Mouse (Mus musculus): Measurements from ENCODE around the gene Usp2. TPM values are rescaled to one million over a fixed set of nuclear protein-coding genes. Genes with fewer than 3 reads are reported as not detected.

Usp2 gene
- total and polyA plus RNA-seq, 3 experiments = 3.6 to 13.9 TPM; not detected in 1

- TF ChIP-seq CTCF (IDR thresholded peaks at IDR 0.05 in 2 of 3, conservative IDR thresholded peaks at IDR 0.05 in 1 of 3; ENCODE audit: control insufficient read depth in 1 of 3, insufficient read depth in 1 of 3, low read depth in 2 of 3, low read length in 3 of 3, poor library complexity in 1 of 3, severe bottlenecking in 1 of 3) (no peak), POLR2AphosphoS2 (IDR thresholded peaks at IDR 0.05; ENCODE audit: low read length) (no peak)
Measured at GRCm38 (mm10) chr9:44070113-44070843, 3.5 kb downstream of the Usp2 start (continued).

- DNase-seq (ENCODE audit: low read depth, low spot score) = no peak
- Histone ChIP-seq H3K4me3 (ENCODE audit: control insufficient read depth in 1 of 2, insufficient read depth in 1 of 2, low read depth in 2 of 2, low read length in 2 of 2) (no peak overlapping the region), H3K27ac (ENCODE audit: control insufficient read depth, low read depth, low read length) (no peak overlapping the region), H3K9me3 (replicated peaks; ENCODE audit: insufficient read depth, low read length) (no peaks in the 10 kb centered on the region), H3K36me3 (ENCODE audit: control insufficient read depth in 1 of 2, insufficient read depth in 2 of 2, low read length in 2 of 2) (peaks cover 0 to 3% of the 10 kb centered on the region in 2 experiments; a peak in 1 of 4 replicates), H3K79me2 (ENCODE audit: control insufficient read depth, insufficient read depth, low read length, poor library complexity) (no peaks in the 10 kb centered on the region; the same call in 1 of the 2 replicates), H3K9ac (ENCODE audit: control insufficient read depth, low read depth, low read length, poor library complexity, severe bottlenecking) (no peak overlapping the region), H3K27me3 (ENCODE audit: control insufficient read depth in 1 of 2, insufficient read depth in 2 of 2, low read length in 2 of 2) (no peaks in the 10 kb centered on the region), H3K4me1 (ENCODE audit: control insufficient read depth in 1 of 2, insufficient read depth in 2 of 2, low read length in 2 of 2) (peaks cover 0 to 10% of the 10 kb centered on the region in 2 experiments; a peak in 1 of 4 replicates)
- TF ChIP-seq MAX (IDR thresholded peaks at IDR 0.05; ENCODE audit: low read length) = no peak
- no peak for TF ChIP-seq MEF2A (IDR thresholded peaks at IDR 0.05; ENCODE audit: extremely low read depth, insufficient replicate concordance, low read depth, low read length, poor library complexity, severe bottlenecking)
Measured at GRCm38 (mm10) chr9:44070844-44071231, 4.0 kb downstream of the Usp2 start.

GRCm38 (mm10) chr9:44071914-44072598, 5.2 kb downstream of the Usp2 start:
- Histone ChIP-seq H3K36me3 (ENCODE audit: control insufficient read depth in 1 of 2, insufficient read depth in 2 of 2, low read length in 2 of 2) (peaks cover 0 to 3% of the 10 kb centered on the region in 2 experiments; a peak in 1 of 4 replicates), H3K9ac (ENCODE audit: control insufficient read depth, low read depth, low read length, poor library complexity, severe bottlenecking) (no peak overlapping the region), H3K9me3 (replicated peaks; ENCODE audit: insufficient read depth, low read length) (no peaks in the 10 kb centered on the region), H3K27ac (ENCODE audit: control insufficient read depth, low read depth, low read length) (no peak overlapping the region), H3K27me3 (ENCODE audit: control insufficient read depth in 1 of 2, insufficient read depth in 2 of 2, low read length in 2 of 2) (no peaks in the 10 kb centered on the region), H3K4me1 (ENCODE audit: control insufficient read depth in 1 of 2, insufficient read depth in 2 of 2, low read length in 2 of 2) (peaks cover 0 to 10% of the 10 kb centered on the region in 2 experiments; a peak in 1 of 4 replicates), H3K4me3 (ENCODE audit: control insufficient read depth in 1 of 2, insufficient read depth in 1 of 2, low read depth in 2 of 2, low read length in 2 of 2) (no peak overlapping the region), H3K79me2 (ENCODE audit: control insufficient read depth, insufficient read depth, low read length, poor library complexity) (no peaks in the 10 kb centered on the region; the same call in 1 of the 2 replicates)
- TF ChIP-seq MXI1 (IDR thresholded peaks at IDR 0.05; ENCODE audit: low read depth, low read length) = no peak
- no peak for DNase-seq (ENCODE audit: low read depth, low spot score)

DNA sequence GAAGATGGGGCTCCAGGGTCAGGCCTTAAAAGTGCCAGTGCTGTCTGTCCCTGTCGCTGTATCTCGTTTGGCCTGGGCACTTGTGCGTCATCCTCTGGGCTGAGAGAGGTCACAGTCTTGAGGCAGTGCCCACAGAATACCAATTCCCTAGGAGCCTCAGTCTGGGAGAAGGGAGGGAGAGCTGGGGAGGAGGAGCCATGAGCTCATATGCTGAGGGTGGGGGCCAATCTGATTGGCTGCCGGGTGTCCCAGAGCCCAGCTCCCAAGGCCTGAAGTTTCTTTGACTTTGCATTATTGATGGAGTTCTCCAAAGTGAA, 5.7 kb downstream of the Usp2 start:
- TF ChIP-seq POLR2AphosphoS5 (IDR thresholded peaks at IDR 0.05; ENCODE audit: borderline replicate concordance, low read depth, low read length) (no peak), RAD21 (IDR thresholded peaks at IDR 0.05; ENCODE audit: low read depth, low read length) (no peak), MYC (IDR thresholded peaks at IDR 0.05; ENCODE audit: low read depth, low read length) (no peak), USF2 (IDR thresholded peaks at IDR 0.05; ENCODE audit: borderline replicate concordance in 1 of 2, insufficient read depth in 1 of 2, low read depth in 1 of 2, low read length in 2 of 2) (no peak), SIN3A (IDR thresholded peaks at IDR 0.05; ENCODE audit: low read length) (no peak), ZKSCAN1 (IDR thresholded peaks at IDR 0.05; ENCODE audit: low read depth, low read length) (no peak), SMC3 (IDR thresholded peaks at IDR 0.05; ENCODE audit: low read depth, low read length) (no peak), MAZ (IDR thresholded peaks at IDR 0.05; ENCODE audit: low read depth, low read length) (no peak), CHD2 (IDR thresholded peaks at IDR 0.05; ENCODE audit: low read length) (no peak), MAFK (IDR thresholded peaks at IDR 0.05; ENCODE audit: borderline replicate concordance, low read depth, low read length) (no peak), UBTF (IDR thresholded peaks at IDR 0.05; ENCODE audit: borderline replicate concordance, insufficient read depth, low read depth, low read length) (no peak), MYB (IDR thresholded peaks at IDR 0.05; ENCODE audit: low read depth, low read length) (no peak), TBP (IDR thresholded peaks at IDR 0.05; ENCODE audit: low read depth, low read length) (no peak), NELFE (IDR thresholded peaks at IDR 0.05; ENCODE audit: low read depth, low read length) (no peak), EP300 (IDR thresholded peaks at IDR 0.05; ENCODE audit: low read depth in 1 of 2, low read length in 2 of 2) (no peak), JUND (IDR thresholded peaks at IDR 0.05; ENCODE audit: low read depth, low read length) (no peak), ZC3H11A (IDR thresholded peaks at IDR 0.05; ENCODE audit: low read depth, low read length) (no peak)
- Histone ChIP-seq H3K9ac (ENCODE audit: control insufficient read depth, low read depth, low read length, poor library complexity, severe bottlenecking) (no peak overlapping the region), H3K4me3 (ENCODE audit: control insufficient read depth in 1 of 2, insufficient read depth in 1 of 2, low read depth in 2 of 2, low read length in 2 of 2) (no peak overlapping the region), H3K9me3 (replicated peaks; ENCODE audit: insufficient read depth, low read length) (no peaks in the 10 kb centered on the region), H3K79me2 (ENCODE audit: control insufficient read depth, insufficient read depth, low read length, poor library complexity) (no peaks in the 10 kb centered on the region), H3K27ac (ENCODE audit: control insufficient read depth, low read depth, low read length) (no peak overlapping the region), H3K27me3 (ENCODE audit: control insufficient read depth in 1 of 2, insufficient read depth in 2 of 2, low read length in 2 of 2) (no peaks in the 10 kb centered on the region), H3K4me1 (ENCODE audit: control insufficient read depth in 1 of 2, insufficient read depth in 2 of 2, low read length in 2 of 2) (peaks cover 0 to 6% of the 10 kb centered on the region in 2 experiments; a peak in 1 of 4 replicates), H3K36me3 (ENCODE audit: control insufficient read depth in 1 of 2, insufficient read depth in 2 of 2, low read length in 2 of 2) (peaks cover 0 to under 1% of the 10 kb centered on the region in 2 experiments; a peak in 1 of 4 replicates)
- no peak for DNase-seq (ENCODE audit: low read depth, low spot score)

All from MEL (cell line).